Mouse (Mus musculus): ENCODE data around the gene Aldh1a1. TPM values are rescaled to one million over a fixed set of nuclear protein-coding genes. Genes with fewer than 3 reads are reported as not detected.
"Not testable (repeated sequence)": the region's sequence is repeated elsewhere in the genome, so short reads cannot be mapped to it uniquely, and the experiment has no call there.

The Aldh1a1 gene
- polyA plus RNA-seq, 1 experiment from 2014 or later: 1.6 TPM

GRCm38 (mm10) chr19:20516481-20516880, 24.0 kb downstream of the Aldh1a1 start:
- Histone ChIP-seq H3K9ac (no peak overlapping the region), H3K36me3 (no peaks in the 10 kb centered on the region), H3K9me3 (replicated peaks) (no peaks in the 10 kb centered on the region), H3K27ac (no peak overlapping the region), H3K27me3 (no peaks in the 10 kb centered on the region), H3K4me1 (no peaks in the 10 kb centered on the region), H3K4me3 (no peak overlapping the region), H3K4me2 (replicated peaks) (no peak overlapping the region)
- ATAC-seq (ENCODE audit: low FRiP score): no peak
- 91% methylated on average over 3 of the region's 3 CpGs for WGBS

DNA sequence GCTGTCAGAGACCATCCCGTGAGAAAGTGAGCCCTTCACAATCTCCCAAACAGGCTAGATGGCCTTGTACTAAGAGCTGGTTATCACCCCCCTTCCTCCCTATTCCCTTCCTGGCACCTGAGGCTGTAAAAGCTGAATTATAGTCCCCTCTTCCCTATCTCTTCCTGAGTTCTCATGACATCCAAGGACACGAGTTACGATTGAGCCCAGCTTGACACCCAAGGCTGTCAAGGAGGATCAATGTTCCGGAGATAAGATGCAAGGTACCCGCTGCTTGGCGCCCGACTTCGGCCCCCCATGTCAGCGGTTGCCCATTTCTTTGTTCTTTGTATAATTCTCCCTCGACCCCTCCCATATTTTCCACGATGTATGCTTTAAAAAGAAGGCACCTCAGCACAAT, 36.6 kb downstream of the Aldh1a1 start:
- H3K27ac ChIP-seq; H3K27me3 ChIP-seq; H3K9ac ChIP-seq; H3K9me3 ChIP-seq (replicated peaks); H3K4me2 ChIP-seq (replicated peaks); ATAC-seq (ENCODE audit: low FRiP score); H3K4me1 ChIP-seq; H3K36me3 ChIP-seq; H3K4me3 ChIP-seq: not testable (repeated sequence)
- 88% methylated on average over 11 of the region's 11 CpGs for WGBS

GRCm38 (mm10) chr19:20529921-20530696, 37.6 kb downstream of the Aldh1a1 start:
- WGBS: 82% methylated on average over 1 of the region's 1 CpGs
- Histone ChIP-seq H3K9me3 (replicated peaks) (no peaks in the 10 kb centered on the region), H3K9ac (no peak overlapping the region), H3K36me3 (no peaks in the 10 kb centered on the region), H3K4me2 (replicated peaks) (no peak overlapping the region), H3K27ac (no peak overlapping the region), H3K4me3 (no peak overlapping the region), H3K27me3 (no peaks in the 10 kb centered on the region), H3K4me1 (no peaks in the 10 kb centered on the region)
- no peak for ATAC-seq (ENCODE audit: low FRiP score)

DNA sequence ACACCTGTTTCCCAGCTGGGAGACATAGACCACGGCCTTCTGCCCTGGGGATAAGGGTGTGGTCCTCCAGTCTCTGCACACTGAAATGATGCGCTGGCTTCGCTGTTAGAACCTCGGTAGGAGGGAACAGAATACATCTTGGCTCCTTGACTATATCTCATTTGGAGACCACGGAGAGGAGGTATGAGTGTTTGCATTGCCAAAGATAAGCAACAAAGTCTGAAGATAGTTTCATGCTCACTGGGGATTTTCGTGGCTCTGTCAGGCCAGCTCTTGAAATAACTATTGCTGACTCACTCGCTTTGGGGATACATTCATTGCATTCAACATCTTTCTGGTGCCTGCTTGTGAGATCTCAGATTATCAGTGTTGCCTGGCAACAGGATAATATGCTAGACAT, 44.0 kb downstream of the Aldh1a1 start:
- H3K27me3 ChIP-seq: no peaks in the 10 kb centered on the region
- H3K4me2 ChIP-seq (replicated peaks): no peak overlapping the region
- 82% methylated on average over 7 of the region's 7 CpGs for WGBS
- H3K9me3 ChIP-seq (replicated peaks): no peaks in the 10 kb centered on the region
- no peaks in the 10 kb centered on the region for H3K36me3 ChIP-seq
- H3K9ac ChIP-seq: no peak overlapping the region
- no peak overlapping the region for H3K27ac ChIP-seq
- H3K4me3 ChIP-seq: no peak overlapping the region
- ATAC-seq (ENCODE audit: low FRiP score): no peak
- H3K4me1 ChIP-seq: no peaks in the 10 kb centered on the region

- Histone ChIP-seq H3K4me2 (replicated peaks) (no peak overlapping the region), H3K27ac (no peak overlapping the region), H3K4me1 (no peaks in the 10 kb centered on the region), H3K27me3 (no peaks in the 10 kb centered on the region), H3K4me3 (no peak overlapping the region), H3K9ac (no peak overlapping the region), H3K36me3 (no peaks in the 10 kb centered on the region), H3K9me3 (replicated peaks) (no peaks in the 10 kb centered on the region)
- ATAC-seq (ENCODE audit: low FRiP score): no peak
- 65% methylated on average over 4 of the region's 4 CpGs for WGBS
Observed at GRCm38 (mm10) chr19:20541044-20541443, 48.5 kb downstream of the Aldh1a1 start.

GRCm38 (mm10) chr19:20541924-20542323, 49.4 kb downstream of the Aldh1a1 start:
- 94% methylated on average over 1 of the region's 1 CpGs for WGBS
- Histone ChIP-seq H3K9me3 (replicated peaks) (no peaks in the 10 kb centered on the region), H3K27ac (no peak overlapping the region)

GRCm38 (mm10) chr19:20543816-20544215, 51.3 kb downstream of the Aldh1a1 start:
- H3K36me3 ChIP-seq: no peaks in the 10 kb centered on the region
- no peak overlapping the region for H3K4me3 ChIP-seq
- no peaks in the 10 kb centered on the region for H3K4me1 ChIP-seq
- H3K9ac ChIP-seq: no peak overlapping the region
- no peaks in the 10 kb centered on the region for H3K27me3 ChIP-seq
- no peak overlapping the region for H3K4me2 ChIP-seq (replicated peaks)
- H3K27ac ChIP-seq: no peak overlapping the region
- ATAC-seq (ENCODE audit: low FRiP score): no peak
- no peaks in the 10 kb centered on the region for H3K9me3 ChIP-seq (replicated peaks)
- 51% methylated on average over 1 of the region's 1 CpGs for WGBS

More at GRCm38 (mm10) chr19:20541924-20542323, 49.4 kb downstream of the Aldh1a1 start:
- no peak overlapping the region for H3K4me3 ChIP-seq
- H3K36me3 ChIP-seq: no peaks in the 10 kb centered on the region
- H3K4me2 ChIP-seq (replicated peaks): no peak overlapping the region
- H3K27me3 ChIP-seq: no peaks in the 10 kb centered on the region
- no peaks in the 10 kb centered on the region for H3K4me1 ChIP-seq
- H3K9ac ChIP-seq: no peak overlapping the region
- ATAC-seq (ENCODE audit: low FRiP score): no peak

DNA sequence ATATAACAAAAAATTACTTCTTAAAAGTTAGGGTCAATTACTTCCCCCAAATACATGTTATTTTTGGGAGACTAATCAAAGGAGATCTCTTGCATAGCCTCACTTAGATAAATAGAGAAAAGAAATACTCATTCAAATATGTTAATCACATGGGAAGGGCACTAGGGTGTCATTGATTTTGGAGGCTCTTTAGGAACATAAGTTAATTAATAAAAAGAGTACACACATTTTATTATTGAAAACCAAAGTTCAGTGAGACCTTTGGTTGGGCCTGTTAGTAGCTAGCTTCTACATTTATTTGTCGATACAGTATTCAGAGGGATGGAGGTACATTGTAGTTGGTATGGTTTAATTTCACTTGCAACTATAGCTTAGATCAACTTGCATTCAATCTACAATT, 52.4 kb downstream of the Aldh1a1 start:
- H3K27ac ChIP-seq: no peak overlapping the region
- no peaks in the 10 kb centered on the region for H3K9me3 ChIP-seq (replicated peaks)
- 98% methylated on average over 1 of the region's 1 CpGs for WGBS
- no peaks in the 10 kb centered on the region for H3K36me3 ChIP-seq
- H3K4me1 ChIP-seq: no peaks in the 10 kb centered on the region
- no peak overlapping the region for H3K9ac ChIP-seq
- no peak overlapping the region for H3K4me2 ChIP-seq (replicated peaks)
- no peaks in the 10 kb centered on the region for H3K27me3 ChIP-seq
- no peak overlapping the region for H3K4me3 ChIP-seq
- ATAC-seq (ENCODE audit: low FRiP score): no peak

GRCm38 (mm10) chr19:20547025-20547424, 54.5 kb downstream of the Aldh1a1 start:
- Histone ChIP-seq H3K27ac (no peak overlapping the region), H3K9ac (no peak overlapping the region), H3K27me3 (no peaks in the 10 kb centered on the region), H3K4me1 (no peaks in the 10 kb centered on the region), H3K4me3 (no peak overlapping the region), H3K9me3 (replicated peaks) (no peaks in the 10 kb centered on the region), H3K36me3 (no peaks in the 10 kb centered on the region), H3K4me2 (replicated peaks) (no peak overlapping the region)
- ATAC-seq (ENCODE audit: low FRiP score): no peak
- WGBS: 82% methylated on average over 3 of the region's 3 CpGs

GRCm38 (mm10) chr19:20549409-20549808, 56.9 kb downstream of the Aldh1a1 start:
- ATAC-seq (ENCODE audit: low FRiP score): no peak
- no peaks in the 10 kb centered on the region for H3K4me1 ChIP-seq
- H3K36me3 ChIP-seq: no peaks in the 10 kb centered on the region
- no peak overlapping the region for H3K4me3 ChIP-seq
- 92% methylated on average over 1 of the region's 1 CpGs for WGBS
- H3K9me3 ChIP-seq (replicated peaks): no peaks in the 10 kb centered on the region
- no peak overlapping the region for H3K4me2 ChIP-seq (replicated peaks)
- H3K27ac ChIP-seq: no peak overlapping the region
- no peak overlapping the region for H3K9ac ChIP-seq
- H3K27me3 ChIP-seq: no peaks in the 10 kb centered on the region

DNA sequence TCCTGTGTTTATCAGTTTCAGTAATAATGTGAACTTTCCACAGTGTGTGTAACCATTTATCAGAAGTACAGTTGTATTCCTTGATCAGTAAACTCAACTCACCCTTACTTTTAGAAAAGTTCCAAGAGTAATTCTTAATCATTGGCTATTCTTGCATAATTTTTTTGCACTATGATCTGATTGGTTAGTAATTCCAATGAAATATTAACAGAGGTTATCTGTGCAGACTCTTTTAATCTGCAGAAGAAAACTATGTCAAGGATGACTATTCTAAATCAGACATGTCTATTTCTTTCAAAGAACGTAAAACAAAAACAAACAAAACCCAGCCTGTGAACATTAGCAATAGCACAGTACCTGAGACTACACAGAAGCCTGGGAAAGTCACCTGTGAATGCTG, 62.9 kb downstream of the Aldh1a1 start:
- Histone ChIP-seq H3K4me2 (replicated peaks) (no peak overlapping the region), H3K36me3 (no peaks in the 10 kb centered on the region), H3K27me3 (no peaks in the 10 kb centered on the region), H3K4me1 (no peaks in the 10 kb centered on the region), H3K9ac (no peak overlapping the region), H3K9me3 (replicated peaks) (no peaks in the 10 kb centered on the region), H3K27ac (no peak overlapping the region), H3K4me3 (no peak overlapping the region)
- ATAC-seq (ENCODE audit: low FRiP score): no peak
- WGBS: 81% methylated on average over 1 of the region's 1 CpGs

- Histone ChIP-seq H3K4me1 (no peaks in the 10 kb centered on the region), H3K4me3 (no peak overlapping the region), H3K36me3 (no peaks in the 10 kb centered on the region), H3K27me3 (no peaks in the 10 kb centered on the region), H3K27ac (no peak overlapping the region), H3K4me2 (replicated peaks) (no peak overlapping the region), H3K9me3 (replicated peaks) (no peaks in the 10 kb centered on the region), H3K9ac (no peak overlapping the region)
- no peak for ATAC-seq (ENCODE audit: low FRiP score)
- 86% methylated on average over 4 of the region's 4 CpGs for WGBS
Observed at GRCm38 (mm10) chr19:20557211-20557610, 64.7 kb downstream of the Aldh1a1 start.

GRCm38 (mm10) chr19:20558069-20558468, 65.6 kb downstream of the Aldh1a1 start:
- Histone ChIP-seq H3K36me3 (no peaks in the 10 kb centered on the region), H3K9ac (no peak overlapping the region), H3K27ac (no peak overlapping the region), H3K4me3 (no peak overlapping the region), H3K27me3 (no peaks in the 10 kb centered on the region), H3K4me2 (replicated peaks) (no peak overlapping the region), H3K9me3 (replicated peaks) (no peaks in the 10 kb centered on the region), H3K4me1 (no peaks in the 10 kb centered on the region)
- no peak for ATAC-seq (ENCODE audit: low FRiP score)
- WGBS: 93% methylated on average over 3 of the region's 3 CpGs

Data from hindbrain, embryonic 12.5 days (tissue).